Mouse (Mus musculus): ENCODE measurements at regions not wholly inside any gene's neighbourhood (a gene's known extent, or its start where the extent isn't known, plus 50 kb on each side); places are given as distances from the start of the nearest gene placed in this dataset.

GRCm38 (mm10) chr16:54647821-54648220, 650.0 kb downstream of the Zpld1 start:
- no peaks in the 10 kb centered on the region for H3K4me1 ChIP-seq (ENCODE audit: insufficient read depth, low read depth, low read length)
- H3K4me2 ChIP-seq (replicated peaks; ENCODE audit: low read depth, low read length): no peak overlapping the region
- no peaks in the 10 kb centered on the region for H3K36me3 ChIP-seq (ENCODE audit: insufficient read depth, low read length)
- no peak for DNase-seq (ENCODE audit: low spot score)
- H3K4me3 ChIP-seq (ENCODE audit: low read depth, low read length): no peak overlapping the region
- no peak overlapping the region for H3K9ac ChIP-seq (replicated peaks; ENCODE audit: low read depth)
- H3K27ac ChIP-seq (ENCODE audit: low read length): no peak overlapping the region
- no peak for TF ChIP-seq CTCF (IDR thresholded peaks at IDR 0.05)
- TF ChIP-seq EP300 (IDR thresholded peaks at IDR 0.05): no peak
- 67% methylated on average over 2 of the region's 2 CpGs for WGBS
- no peaks in the 10 kb centered on the region for H3K9me3 ChIP-seq (ENCODE audit: low read length)
- ATAC-seq: no peak
- no peaks in the 10 kb centered on the region for H3K27me3 ChIP-seq (replicated peaks; ENCODE audit: insufficient read depth, low read length)

GRCm38 (mm10) chr16:54646252-54646651, 651.5 kb downstream of the Zpld1 start:
- ATAC-seq (no peak), DNase-seq (ENCODE audit: low spot score) (no peak)
- WGBS: 78% methylated on average over 6 of the region's 6 CpGs
- TF ChIP-seq CTCF (IDR thresholded peaks at IDR 0.05) (no peak), EP300 (IDR thresholded peaks at IDR 0.05) (no peak)
- H3K27ac ChIP-seq (ENCODE audit: low read length): no peak overlapping the region
- no peaks in the 10 kb centered on the region for H3K4me1 ChIP-seq (ENCODE audit: insufficient read depth, low read depth, low read length)
- H3K9ac ChIP-seq (replicated peaks; ENCODE audit: low read depth): no peak overlapping the region
- H3K36me3 ChIP-seq (ENCODE audit: insufficient read depth, low read length): no peaks in the 10 kb centered on the region
- H3K27me3 ChIP-seq (replicated peaks; ENCODE audit: insufficient read depth, low read length): no peaks in the 10 kb centered on the region
- H3K4me2 ChIP-seq (replicated peaks; ENCODE audit: low read depth, low read length): no peak overlapping the region
- H3K4me3 ChIP-seq (ENCODE audit: low read depth, low read length): no peak overlapping the region
- no peaks in the 10 kb centered on the region for H3K9me3 ChIP-seq (ENCODE audit: low read length)

GRCm38 (mm10) chr16:54629183-54629582, 668.6 kb downstream of the Zpld1 start:
- Histone ChIP-seq H3K36me3 (ENCODE audit: insufficient read depth, low read length) (no peaks in the 10 kb centered on the region), H3K4me2 (replicated peaks; ENCODE audit: low read depth, low read length) (no peak overlapping the region), H3K9ac (replicated peaks; ENCODE audit: low read depth) (no peak overlapping the region), H3K27ac (ENCODE audit: low read length) (no peak overlapping the region), H3K27me3 (replicated peaks; ENCODE audit: insufficient read depth, low read length) (no peaks in the 10 kb centered on the region), H3K4me1 (ENCODE audit: insufficient read depth, low read depth, low read length) (no peaks in the 10 kb centered on the region), H3K9me3 (ENCODE audit: low read length) (no peaks in the 10 kb centered on the region), H3K4me3 (ENCODE audit: low read depth, low read length) (no peak overlapping the region)
- TF ChIP-seq EP300 (IDR thresholded peaks at IDR 0.05) (no peak), CTCF (IDR thresholded peaks at IDR 0.05) (no peak)
- WGBS: 87% methylated on average over 1 of the region's 1 CpGs
- ATAC-seq (no peak), DNase-seq (ENCODE audit: low spot score) (no peak)

GRCm38 (mm10) chr16:54592643-54593042, 705.1 kb downstream of the Zpld1 start:
- Histone ChIP-seq H3K27ac (ENCODE audit: low read length) (no peak overlapping the region), H3K4me2 (replicated peaks; ENCODE audit: low read depth, low read length) (no peak overlapping the region), H3K27me3 (replicated peaks; ENCODE audit: insufficient read depth, low read length) (no peaks in the 10 kb centered on the region), H3K9me3 (ENCODE audit: low read length) (no peaks in the 10 kb centered on the region), H3K4me1 (ENCODE audit: insufficient read depth, low read depth, low read length) (no peaks in the 10 kb centered on the region), H3K36me3 (ENCODE audit: insufficient read depth, low read length) (no peaks in the 10 kb centered on the region), H3K9ac (replicated peaks; ENCODE audit: low read depth) (no peak overlapping the region), H3K4me3 (ENCODE audit: low read depth, low read length) (no peak overlapping the region)
- DNase-seq (ENCODE audit: low spot score) (no peak), ATAC-seq (no peak)
- TF ChIP-seq CTCF (IDR thresholded peaks at IDR 0.05): no peak
- no peak for TF ChIP-seq EP300 (IDR thresholded peaks at IDR 0.05)
- 63% methylated on average over 2 of the region's 2 CpGs for WGBS
